Mouse (Mus musculus): ENCODE data around the gene Vwa5a.

- TF ChIP-seq CTCF (IDR thresholded peaks at IDR 0.05; ENCODE audit: low read depth, low read length) (no peak), TAL1 (conservative IDR thresholded peaks at IDR 0.05; ENCODE audit: low read depth, low read length) (no peak; the same call in 1 of the 2 replicates), GATA2 (IDR thresholded peaks at IDR 0.05; ENCODE audit: borderline replicate concordance, low read depth, low read length) (no peak), GATA1 (IDR thresholded peaks at IDR 0.05; ENCODE audit: borderline replicate concordance, low read length) (no peak), POLR2AphosphoS5 (IDR thresholded peaks at IDR 0.05; ENCODE audit: insufficient replicate concordance, low read depth, low read length) (no peak)
Measured at GRCm38 (mm10) chr9:38672887-38673286, 45.2 kb upstream of the Vwa5a start.

Measured in G1E (cell line).